Mouse (Mus musculus): Measurements from ENCODE around the gene Cdpf1. TPM values are rescaled to one million over a fixed set of nuclear protein-coding genes. Genes with fewer than 3 reads are reported as not detected.
"Not testable (repeated sequence)": the region's sequence is repeated elsewhere in the genome, so short reads cannot be mapped to it uniquely, and the experiment has no call there.

Cdpf1 gene
- polyA plus RNA-seq, 1 experiment, result 51.4 TPM

DNA sequence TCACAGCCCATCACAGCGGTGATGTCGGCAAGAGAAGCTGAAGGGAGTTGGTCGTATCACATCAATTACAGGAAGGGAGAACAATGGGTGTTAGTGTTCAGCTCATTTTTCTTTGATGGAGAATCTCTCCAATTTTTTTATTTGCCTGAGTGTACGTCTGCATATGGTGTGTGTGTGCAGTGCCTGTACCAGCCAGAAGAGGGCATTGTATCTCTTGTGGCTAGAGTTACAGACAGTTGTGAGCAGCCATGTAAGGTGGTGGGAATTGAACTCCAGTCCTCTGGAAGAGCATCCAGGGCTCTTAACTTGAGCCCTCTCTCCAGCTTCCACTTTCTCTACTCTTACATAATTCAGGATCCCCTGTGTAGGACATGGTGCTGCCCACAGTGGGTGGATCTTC, 28.4 kb downstream of the Cdpf1 start:
- Histone ChIP-seq H3K27me3 (replicated peaks; ENCODE audit: control insufficient read depth, insufficient read depth, low read length) (no peaks in the 10 kb centered on the region), H3K36me3 (ENCODE audit: control insufficient read depth, insufficient read depth, low read length) (no peaks in the 10 kb centered on the region; the same call in 1 of the 2 replicates), H3K4me1 (ENCODE audit: control insufficient read depth, insufficient read depth, low read length) (peaks cover under 1% of the 10 kb centered on the region; the same call in 1 of the 2 replicates), H3K27ac (ENCODE audit: insufficient read depth, low read depth, low read length) (no peak overlapping the region), H3K4me3 (ENCODE audit: insufficient read depth, low read depth, low read length) (no peak overlapping the region)
- peak; percentile 32 for TF ChIP-seq CTCF (conservative IDR thresholded peaks at IDR 0.05; ENCODE audit: insufficient read depth, insufficient read length, low read depth, low read length)
- TF ChIP-seq POLR2A (IDR thresholded peaks at IDR 0.05; ENCODE audit: low read depth, low read length), result no peak
- no peak for DNase-seq
- 75% methylated on average over 4 of the region's 4 CpGs for WGBS

DNA sequence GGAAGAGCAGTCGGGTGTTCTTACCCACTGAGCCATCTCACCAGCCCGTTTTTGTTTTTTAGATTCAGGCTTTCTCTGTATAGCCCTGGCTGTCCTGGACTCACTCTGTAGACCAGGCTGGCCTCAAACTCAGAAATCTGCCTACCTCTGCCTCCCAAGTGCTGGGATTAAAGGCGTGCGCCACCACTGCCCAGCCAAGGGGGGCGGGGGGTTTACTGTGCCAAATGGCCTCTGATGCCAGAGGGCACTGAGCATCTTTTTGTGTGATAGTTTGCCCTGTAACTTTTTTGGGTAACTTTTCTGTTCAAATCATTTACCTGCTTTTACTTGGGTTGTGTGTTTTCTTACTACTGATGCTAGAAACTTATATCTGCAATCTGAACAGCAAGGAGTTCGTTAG, 32.6 kb downstream of the Cdpf1 start:
- 66% methylated on average over 6 of the region's 6 CpGs for WGBS
- not testable (repeated sequence) for H3K27ac ChIP-seq (ENCODE audit: insufficient read depth, low read depth, low read length); H3K27me3 ChIP-seq (replicated peaks; ENCODE audit: control insufficient read depth, insufficient read depth, low read length); H3K4me3 ChIP-seq (ENCODE audit: insufficient read depth, low read depth, low read length); H3K36me3 ChIP-seq (ENCODE audit: control insufficient read depth, insufficient read depth, low read length)
- peak; percentile 58 for DNase-seq
- peaks cover 17% of the 10 kb centered on the region; the same call in 1 of the 2 replicates for H3K4me1 ChIP-seq (ENCODE audit: control insufficient read depth, insufficient read depth, low read length)

DNA sequence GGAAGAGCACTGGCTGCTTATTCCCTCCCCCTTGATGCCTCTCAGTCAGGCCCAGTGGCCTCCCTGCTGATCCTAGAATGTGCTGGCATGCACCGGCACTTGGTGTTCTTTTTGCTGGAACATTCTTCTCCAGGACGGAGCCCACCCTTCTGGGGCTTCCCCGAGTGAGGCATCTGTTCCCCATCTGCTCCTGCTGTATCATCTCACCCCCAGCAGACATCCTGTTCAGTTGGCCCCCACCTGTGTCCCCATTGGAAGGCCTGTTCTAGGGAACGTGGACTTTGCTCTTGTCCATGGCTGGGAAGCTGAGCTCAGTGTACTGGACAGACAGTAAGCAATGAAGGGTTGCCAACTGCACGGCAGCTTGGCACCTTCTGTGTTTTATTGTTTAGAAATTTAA, 34.7 kb downstream of the Cdpf1 start:
- WGBS, result 59% methylated on average over 5 of the region's 5 CpGs
- Histone ChIP-seq H3K27me3 (replicated peaks; ENCODE audit: control insufficient read depth, insufficient read depth, low read length) (no peaks in the 10 kb centered on the region), H3K4me1 (ENCODE audit: control insufficient read depth, insufficient read depth, low read length) (peaks cover 25% of the 10 kb centered on the region), H3K36me3 (ENCODE audit: control insufficient read depth, insufficient read depth, low read length) (no peaks in the 10 kb centered on the region), H3K27ac (ENCODE audit: insufficient read depth, low read depth, low read length) (peak overlapping the region; percentile 0; the same call in 1 of the 2 replicates), H3K4me3 (ENCODE audit: insufficient read depth, low read depth, low read length) (no peak overlapping the region)
- no peak for TF ChIP-seq CTCF (conservative IDR thresholded peaks at IDR 0.05; ENCODE audit: insufficient read depth, insufficient read length, low read depth, low read length)
- no peak for TF ChIP-seq POLR2A (IDR thresholded peaks at IDR 0.05; ENCODE audit: low read depth, low read length)
- peak; percentile 92 for DNase-seq

DNA sequence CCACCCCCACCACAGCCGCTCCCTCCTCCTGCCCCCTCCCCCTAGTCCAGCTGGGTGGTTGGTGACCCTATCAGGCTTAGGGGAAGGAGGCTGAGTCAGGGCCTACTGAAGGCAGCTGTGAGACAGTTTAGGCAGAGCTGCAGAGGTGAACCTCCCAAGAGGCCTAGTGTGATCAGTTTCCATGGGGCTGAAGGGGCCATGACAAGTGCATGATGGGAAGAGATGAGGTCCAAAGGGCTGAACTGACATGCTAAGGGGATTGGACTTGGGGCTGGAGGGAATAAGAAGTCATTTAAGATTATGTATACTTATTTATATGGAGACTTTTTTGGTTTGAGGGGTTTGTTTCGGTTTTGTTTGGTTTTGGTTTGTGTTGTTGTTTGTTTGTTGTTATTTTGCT, 35.3 kb downstream of the Cdpf1 start:
- Histone ChIP-seq H3K36me3 (ENCODE audit: control insufficient read depth, insufficient read depth, low read length) (no peaks in the 10 kb centered on the region), H3K4me1 (ENCODE audit: control insufficient read depth, insufficient read depth, low read length) (peaks cover 31% of the 10 kb centered on the region), H3K27me3 (replicated peaks; ENCODE audit: control insufficient read depth, insufficient read depth, low read length) (no peaks in the 10 kb centered on the region), H3K4me3 (ENCODE audit: insufficient read depth, low read depth, low read length) (no peak overlapping the region), H3K27ac (ENCODE audit: insufficient read depth, low read depth, low read length) (no peak overlapping the region)
- TF ChIP-seq CTCF (conservative IDR thresholded peaks at IDR 0.05; ENCODE audit: insufficient read depth, insufficient read length, low read depth, low read length), result no peak
- TF ChIP-seq POLR2A (IDR thresholded peaks at IDR 0.05; ENCODE audit: low read depth, low read length), result no peak
- DNase-seq, result peak; percentile 25
- 67% methylated on average over 2 of the region's 2 CpGs for WGBS

DNA sequence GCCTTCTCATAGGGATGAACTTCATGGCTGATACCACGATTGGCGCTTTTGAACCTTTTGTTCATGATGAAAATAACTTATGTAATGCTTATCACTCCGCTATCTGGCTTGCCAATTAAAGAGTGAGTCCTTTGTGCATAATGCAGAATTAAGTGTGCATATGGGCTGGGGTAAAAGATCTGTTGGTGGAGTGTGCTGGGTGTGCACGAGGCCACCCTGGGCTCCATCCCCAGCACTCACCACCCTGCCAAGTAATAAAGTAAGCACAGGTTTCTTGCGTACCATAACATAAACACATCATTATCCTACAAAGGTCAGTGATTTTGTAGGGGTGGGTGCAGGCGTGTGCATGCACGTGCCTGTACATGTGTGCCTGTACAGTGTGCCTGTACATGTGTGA, 36.5 kb downstream of the Cdpf1 start:
- Histone ChIP-seq H3K4me3 (ENCODE audit: insufficient read depth, low read depth, low read length) (no peak overlapping the region), H3K4me1 (ENCODE audit: control insufficient read depth, insufficient read depth, low read length) (peaks cover 37% of the 10 kb centered on the region), H3K27ac (ENCODE audit: insufficient read depth, low read depth, low read length) (no peak overlapping the region), H3K27me3 (replicated peaks; ENCODE audit: control insufficient read depth, insufficient read depth, low read length) (no peaks in the 10 kb centered on the region), H3K36me3 (ENCODE audit: control insufficient read depth, insufficient read depth, low read length) (no peaks in the 10 kb centered on the region)
- TF ChIP-seq CTCF (conservative IDR thresholded peaks at IDR 0.05; ENCODE audit: insufficient read depth, insufficient read length, low read depth, low read length) (no peak), POLR2A (IDR thresholded peaks at IDR 0.05; ENCODE audit: low read depth, low read length) (no peak)
- whole genome bisulfite sequencing, result 85% methylated on average over 7 of the region's 7 CpGs
- DNase-seq, result no peak

DNA sequence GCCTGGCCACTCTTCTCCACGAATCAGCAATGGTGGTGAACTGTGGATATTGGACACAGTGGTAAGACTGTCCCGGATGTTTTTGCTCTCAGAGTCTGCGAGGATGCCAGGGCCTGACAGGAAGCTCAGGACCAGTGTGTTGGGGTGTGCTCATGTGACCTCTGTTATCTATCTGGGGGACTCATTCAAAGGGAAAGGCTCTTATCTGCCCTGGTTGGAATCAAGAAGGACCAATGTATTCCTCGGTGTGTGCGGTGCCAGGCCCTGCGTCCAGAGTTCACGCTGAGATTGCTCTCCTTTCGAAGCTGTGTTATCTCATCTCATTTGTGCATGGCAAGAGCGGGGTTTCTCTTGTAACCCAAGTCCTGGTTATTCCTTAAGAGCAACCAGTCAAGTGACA, 37.1 kb downstream of the Cdpf1 start:
- peak; percentile 33 for DNase-seq
- Histone ChIP-seq H3K4me1 (ENCODE audit: control insufficient read depth, insufficient read depth, low read length) (peaks cover 37% of the 10 kb centered on the region), H3K4me3 (ENCODE audit: insufficient read depth, low read depth, low read length) (no peak overlapping the region), H3K27ac (ENCODE audit: insufficient read depth, low read depth, low read length) (peak overlapping the region; percentile 24; the same call in 1 of the 2 replicates), H3K27me3 (replicated peaks; ENCODE audit: control insufficient read depth, insufficient read depth, low read length) (no peaks in the 10 kb centered on the region), H3K36me3 (ENCODE audit: control insufficient read depth, insufficient read depth, low read length) (no peaks in the 10 kb centered on the region)
- no peak for TF ChIP-seq POLR2A (IDR thresholded peaks at IDR 0.05; ENCODE audit: low read depth, low read length)
- no peak for TF ChIP-seq CTCF (conservative IDR thresholded peaks at IDR 0.05; ENCODE audit: insufficient read depth, insufficient read length, low read depth, low read length)
- 70% methylated on average over 9 of the region's 9 CpGs for WGBS

DNA sequence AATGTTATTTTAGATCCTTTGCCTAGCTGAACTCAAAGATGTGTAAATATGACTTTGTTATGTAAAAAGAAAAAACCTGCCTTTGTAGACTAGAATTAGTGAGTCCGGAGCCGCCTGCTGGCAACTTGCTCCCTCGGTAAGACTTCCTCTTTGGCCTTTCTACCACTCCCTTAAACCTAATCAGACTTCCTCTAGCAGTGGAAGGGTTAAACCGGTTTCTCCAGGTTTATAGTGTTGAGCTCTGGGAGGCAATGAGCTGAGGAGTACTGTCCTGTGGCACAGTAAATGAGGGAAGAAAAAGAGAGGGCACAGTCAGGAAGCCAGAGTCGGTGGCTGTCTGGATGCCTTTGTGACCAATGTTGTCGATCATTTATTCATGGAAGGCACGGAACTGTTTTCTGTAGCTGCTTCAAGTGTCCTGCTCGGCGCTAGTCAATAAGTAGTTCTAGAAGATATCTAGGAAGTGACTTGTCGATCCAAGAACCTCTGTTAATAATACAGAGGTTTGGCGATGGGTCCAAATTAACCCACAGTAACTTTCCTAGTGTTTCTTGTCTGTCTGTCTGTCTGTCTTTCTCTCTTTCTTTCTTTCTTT, 39.3 kb downstream of the Cdpf1 start:
- TF ChIP-seq CTCF (conservative IDR thresholded peaks at IDR 0.05; ENCODE audit: insufficient read depth, insufficient read length, low read depth, low read length) (peak; percentile 36), POLR2A (IDR thresholded peaks at IDR 0.05; ENCODE audit: low read depth, low read length) (no peak)
- Histone ChIP-seq H3K27me3 (replicated peaks; ENCODE audit: control insufficient read depth, insufficient read depth, low read length) (no peaks in the 10 kb centered on the region), H3K36me3 (ENCODE audit: control insufficient read depth, insufficient read depth, low read length) (no peaks in the 10 kb centered on the region), H3K4me1 (ENCODE audit: control insufficient read depth, insufficient read depth, low read length) (peaks cover 31% of the 10 kb centered on the region), H3K27ac (ENCODE audit: insufficient read depth, low read depth, low read length) (peak overlapping the region; percentile 98), H3K4me3 (ENCODE audit: insufficient read depth, low read depth, low read length) (peak overlapping the region; percentile 19; the same call in 1 of the 2 replicates)
- WGBS, result 30% methylated on average over 11 of the region's 11 CpGs
- peak; percentile 72 for DNase-seq
